Mouse (Mus musculus) testis, adult 10 weeks (tissue): Measurements from ENCODE around the gene Nxpe4. TPM values are rescaled to one million over a fixed set of nuclear protein-coding genes. Genes with fewer than 3 reads are reported as not detected.

Experiments used
- polyA plus RNA-seq: library from polyadenylated mRNA; stranded (reverse); fragments of 350-450 nt; fragmentation: Illumina TruSeq; extraction: RNeasy Lipid Tissue Mini Kit (QIAGEN cat#74804); gene quantifications from one replicate; pipeline ENCODE4 v1.2.3, GENCODE M21; 2014; ENCODE audit warnings: low read depth, low replicate concordance

The Nxpe4 gene
- polyA plus RNA-seq: 1.6 TPM

GRCm38 (mm10) chr9:48161505-48162192 lies at the start of gene Nxpe4:
TSS of gene Nxpe4 (plus strand) at chr9:48162023.

GRCm38 (mm10) chr9:48353148-48353698 lies 191.4 kb downstream of the Nxpe4 start, which contains the start of gene Nxpe2:
TSS of gene Nxpe2 (minus strand) at chr9:48353454.

Other genes starting within 250 kb of the Nxpe4 start
- gene Nxpe2, start 191.4 kb downstream of the Nxpe4 start, polyA plus RNA-seq: 3.9 TPM